Mouse (Mus musculus): ENCODE measurements around the gene Nup155. TPM values are rescaled to one million over a fixed set of nuclear protein-coding genes. Genes with fewer than 3 reads are reported as not detected.

The Nup155 gene
- polyA plus RNA-seq (2017; shearing (Covaris generic)) = 15.6 TPM

DNA sequence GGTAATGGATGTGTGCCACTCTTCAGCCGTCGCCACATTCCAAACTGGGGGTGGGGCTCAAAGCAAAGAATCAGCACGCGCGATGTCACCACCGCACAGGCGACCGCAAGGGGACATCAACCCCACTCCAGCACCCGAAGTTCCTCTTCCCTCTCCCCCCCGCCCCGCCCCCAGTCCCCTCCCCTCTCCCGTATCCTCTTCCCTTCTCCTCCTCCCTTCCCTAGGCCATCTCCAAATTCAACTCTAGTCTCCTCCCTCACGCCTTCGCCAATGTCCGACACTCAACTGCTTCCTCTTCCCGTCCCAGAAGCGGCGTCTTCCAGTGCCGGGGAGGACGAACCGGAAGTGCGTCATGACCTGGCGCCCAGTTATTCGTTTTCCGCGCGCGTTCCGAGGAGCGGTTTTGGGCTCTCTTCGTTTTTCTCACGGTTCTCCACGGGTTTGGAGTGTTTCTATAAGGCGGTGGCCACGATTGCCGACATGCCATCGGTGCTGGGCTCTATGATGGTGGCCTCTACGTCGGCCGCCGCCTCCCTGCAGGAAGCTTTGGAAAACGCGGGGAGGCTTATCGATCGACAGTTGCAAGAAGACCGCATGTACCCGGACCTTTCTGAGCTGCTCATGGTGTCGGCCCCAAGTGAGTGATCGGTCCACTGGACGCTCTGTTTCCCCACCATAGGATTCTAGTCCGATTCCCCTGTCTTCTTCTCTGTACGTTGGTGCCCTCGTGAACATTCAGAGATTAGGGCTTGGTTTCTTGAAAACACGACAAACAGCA is at the start of gene Nup155:
Gene Nup155 (plus strand): TSS at position 308 of the 778 bp plus-strand sequence.

DNA sequence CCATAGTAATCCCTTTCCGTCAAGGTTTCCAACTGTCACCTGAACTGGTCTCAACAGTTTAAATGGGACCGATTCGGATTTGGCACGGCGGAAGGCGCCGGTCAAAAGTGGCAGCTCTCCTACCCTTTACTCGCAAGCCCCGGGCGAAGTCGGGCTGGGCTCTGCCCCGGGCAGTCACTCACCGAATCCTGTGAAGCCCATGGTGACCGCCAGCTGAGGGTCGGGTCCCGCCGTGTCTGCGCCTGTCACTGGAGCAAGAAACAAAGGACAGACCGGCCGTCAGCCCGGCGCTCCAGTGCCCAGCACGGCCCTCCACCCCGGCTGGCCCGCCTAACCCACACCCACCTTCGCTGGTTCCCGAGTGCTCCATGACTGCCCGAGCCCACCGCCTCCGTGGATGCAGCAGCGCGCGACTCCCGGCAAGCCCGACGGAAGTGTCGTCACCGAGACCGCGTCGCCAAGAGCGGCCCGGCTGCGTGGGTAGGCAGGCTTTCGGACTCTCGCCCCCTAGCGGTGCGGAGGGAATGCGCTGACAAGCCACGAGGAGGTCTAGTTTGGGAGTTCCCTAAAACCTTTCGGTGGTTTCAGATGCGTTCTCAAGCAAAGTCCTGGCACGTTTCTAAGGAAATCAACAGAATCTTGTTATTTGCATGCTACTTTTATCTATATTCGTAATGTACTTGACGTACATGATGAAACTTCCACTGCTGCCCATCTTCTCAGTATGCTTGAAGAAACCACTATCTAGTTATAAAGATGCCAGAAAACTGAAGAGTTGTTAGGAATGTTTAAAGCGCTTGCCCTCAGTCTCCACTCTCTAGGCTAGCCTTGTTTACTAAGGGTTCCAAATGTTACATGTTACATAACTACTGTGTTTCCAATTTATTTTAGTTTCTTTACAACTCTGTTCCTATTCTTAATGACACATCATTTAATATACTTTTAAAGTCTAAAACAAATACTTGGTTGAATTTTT is 10.0 kb upstream of the Nup155 start, which contains the start of gene Wdr70:
Gene Wdr70 (minus strand): TSS at position 436 of the 976 bp plus-strand sequence.

GRCm38 (mm10) chr15:8168591-8169265 is 59.7 kb downstream of the Nup155 start, which contains the start of gene Cplane1:
Gene Cplane1 (plus strand): TSS chr15:8169106.

Other genes starting within 250 kb of the Nup155 start
- 45.1 TPM for gene Wdr70, start 10.1 kb upstream of the Nup155 start, polyA plus RNA-seq (2017; shearing (Covaris generic))
- gene Cplane1, start 59.8 kb downstream of the Nup155 start, polyA plus RNA-seq (2017; shearing (Covaris generic)) = 11.0 TPM